Mouse (Mus musculus) testis, adult 2 months (tissue): ENCODE results near the gene Kcnj11.

ENCODE experiments used
- CTCF ChIP-seq: fragments of 200-500 bp; IDR thresholded peaks from 2 replicates; pipeline ENCODE4 v1.5.1; 2012; ENCODE audit warnings: low read depth, mild to moderate bottlenecking, inconsistent platforms, low read length, moderate library complexity; ENCODE audit not compliant: control insufficient read depth, insufficient read depth, insufficient replicate concordance
- POLR2A ChIP-seq: fragments of 200-500 bp; IDR thresholded peaks from 2 replicates; pipeline ENCODE4 v1.6.1; 2012; ENCODE audit warnings: low read depth, mild to moderate bottlenecking, inconsistent platforms, low read length, moderate library complexity; ENCODE audit not compliant: control insufficient read depth

DNA sequence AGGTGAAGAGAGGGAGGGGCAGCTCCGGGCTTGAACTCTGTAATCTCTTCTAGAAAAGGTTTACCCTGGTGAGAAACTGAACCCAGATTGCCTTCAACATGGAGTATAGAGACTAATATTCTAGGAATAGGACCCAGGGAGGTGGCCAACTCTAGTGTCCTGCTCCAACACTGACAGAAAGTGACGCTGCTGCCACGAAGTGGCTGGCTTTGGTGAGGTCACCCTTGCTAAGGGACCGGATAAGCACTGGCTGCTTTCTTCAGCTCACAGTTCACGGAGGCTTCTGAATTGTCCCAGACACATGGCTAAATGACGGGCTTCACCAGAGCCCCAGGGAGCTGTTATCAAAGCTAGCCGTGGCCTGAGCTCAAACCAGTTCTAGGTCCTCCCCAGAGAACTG is 33.3 kb upstream of the Kcnj11 start:
- TF ChIP-seq POLR2A (no peak), CTCF (no peak)
